Mouse (Mus musculus) heart, embryonic 16.5 days (tissue): Measurements from ENCODE around the gene Tmem86b. TPM values are rescaled to one million over a fixed set of nuclear protein-coding genes. Genes with fewer than 3 reads are reported as not detected.
"Not testable (repeated sequence)": the region's sequence is repeated elsewhere in the genome, so short reads cannot be mapped to it uniquely, and the experiment has no call there.

Source experiments
- ATAC-seq: fragments of 200-750 bp; cut with Nextera tagmentation; replicated peaks from 2 replicates; pipeline ENCODE4 v1.8.0; 2017; ENCODE audit warnings: moderate number of reproducible peaks; ENCODE audit not compliant: insufficient read depth, low FRiP score; ENCODE audit errors: extremely low read depth
- H3K27ac ChIP-seq: fragments of 300-500 bp; sonication (generic); 2 replicates; pipeline ENCODE4 v1.5.1; 2014; ENCODE audit warnings: mild to moderate bottlenecking, low read length, control low read depth, moderate library complexity
- H3K27me3 ChIP-seq: fragments of 300-500 bp; sonication (generic); 2 replicates; pipeline ENCODE4 v1.6.1; 2014; ENCODE audit warnings: low read length, mixed read lengths; ENCODE audit not compliant: control insufficient read depth, insufficient read depth
- H3K36me3 ChIP-seq: fragments of 300-500 bp; sonication (generic); 2 replicates; pipeline ENCODE4 v1.6.1; 2014; ENCODE audit not compliant: control insufficient read depth, insufficient read depth
- H3K4me1 ChIP-seq: fragments of 300-500 bp; sonication (generic); 2 replicates; pipeline ENCODE4 v1.6.1; 2014; ENCODE audit warnings: low read length, mixed read lengths; ENCODE audit not compliant: control insufficient read depth, insufficient read depth
- H3K4me2 ChIP-seq: fragments of 300-500 bp; sonication (generic); 2 replicates; pipeline ENCODE4 v1.6.1; 2014; ENCODE audit warnings: low read depth, mild to moderate bottlenecking, control low read depth, low read length
- H3K4me3 ChIP-seq: fragments of 300-500 bp; sonication (generic); 2 replicates; pipeline ENCODE4 v1.5.1; 2014; ENCODE audit warnings: mild to moderate bottlenecking, control low read depth, low read length
- H3K9ac ChIP-seq: fragments of 300-500 bp; sonication (generic); 2 replicates; pipeline ENCODE4 v1.6.1; 2014; ENCODE audit warnings: low read length, control low read depth
- H3K9me3 ChIP-seq: fragments of 300-500 bp; sonication (generic); replicated peaks from 2 replicates; pipeline ENCODE4 v1.6.1; 2016; ENCODE audit warnings: low read length; ENCODE audit not compliant: control insufficient read depth
- WGBS: fragments of 180-500 bp; shearing (Covaris S2); extraction: QIAGEN DNeasy Blood & Tissue Kit; methylation state at CpG from one replicate; pipeline ENCODE4 v1.1.7; 2014; 5-methylcytosine and 5-hydroxymethylcytosine counted together
- microRNA-seq: library from miRNA; unstranded; fragments of <30 nt; microRNA quantifications from one replicate; pipeline ENCODE4, GENCODE M21; 2017
- polyA plus RNA-seq: library from polyadenylated mRNA; unstranded; fragments of >200 nt; fragmentation: Nextera tagmentation; extraction: Ambion mirVana; gene quantifications from 2 replicates; pipeline ENCODE4 v1.2.1, GENCODE M21; 2015

Gene Tmem86b
- polyA plus RNA-seq, 1 experiment from 2014 or later = 1.5 TPM

DNA sequence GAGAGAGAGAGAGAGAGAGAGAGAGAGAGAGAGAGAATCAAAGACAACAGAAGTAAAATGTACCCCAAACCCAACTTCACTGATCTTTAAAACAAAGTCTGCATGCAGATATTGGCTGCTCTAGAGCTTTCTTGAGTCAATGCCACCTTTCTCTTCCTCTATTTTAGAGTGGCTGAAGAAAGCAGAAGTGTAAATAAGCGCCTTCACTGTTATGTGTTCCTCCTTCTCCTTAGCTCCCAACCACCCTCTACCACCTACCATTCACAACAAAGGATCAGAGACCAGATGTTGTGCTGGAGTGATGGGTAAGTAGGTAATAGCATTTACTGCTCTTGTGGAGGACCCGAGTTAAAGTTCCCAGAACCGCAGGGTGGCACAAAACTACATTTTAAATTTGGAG lies 49.7 kb downstream of the Tmem86b start:
- H3K4me1 ChIP-seq, H3K4me2 ChIP-seq, H3K36me3 ChIP-seq, ATAC-seq, H3K27me3 ChIP-seq, H3K27ac ChIP-seq, H3K4me3 ChIP-seq, H3K9ac ChIP-seq, H3K9me3 ChIP-seq: not testable (repeated sequence)
- 78% methylated on average over 3 of the region's 3 CpGs for WGBS

Small RNAs within 50 kb of the gene (microRNA-seq; reads per million reads assigned to microRNA genes)
- not detected for gene Gm23577

Other genes starting within 250 kb of the Tmem86b start
- gene Gp6, start 233.7 kb downstream of the Tmem86b start, polyA plus RNA-seq = 0.14 and 0.16 TPM in 2 replicates
- 31.9 and 32.2 TPM in 2 replicates for gene Rdh13, start 185.8 kb downstream of the Tmem86b start, polyA plus RNA-seq
- 3.6 and 5.6 TPM in 2 replicates for gene Eps8l1, start 170.7 kb downstream of the Tmem86b start, polyA plus RNA-seq
- gene Ppp1r12c, start 129.7 kb downstream of the Tmem86b start, polyA plus RNA-seq = 28.6 and 39.8 TPM in 2 replicates
- 170 and 190 TPM in 2 replicates for gene Tnnt1, start 115.0 kb downstream of the Tmem86b start, polyA plus RNA-seq
- gene Tnni3, start 107.2 kb downstream of the Tmem86b start, polyA plus RNA-seq = 3,783 and 3,984 TPM in 2 replicates
- gene Dnaaf3, start 99.0 kb downstream of the Tmem86b start, polyA plus RNA-seq = 1.1 and 1.3 TPM in 2 replicates
- gene Syt5, start 83.9 kb downstream of the Tmem86b start, polyA plus RNA-seq = 1.9 and 3.4 TPM in 2 replicates
- 0.17 TPM in 1 of 2 replicates, not detected in the other for gene Ptprh, start 27.4 kb downstream of the Tmem86b start, polyA plus RNA-seq
- 4.9 and 5.8 TPM in 2 replicates for gene Ppp6r1, start 27.6 kb upstream of the Tmem86b start, polyA plus RNA-seq
- gene Hspbp1, start 53.6 kb upstream of the Tmem86b start, polyA plus RNA-seq = 76.6 and 82.0 TPM in 2 replicates
- 0.49 and 1.1 TPM in 2 replicates for gene Brsk1, start 59.2 kb upstream of the Tmem86b start, polyA plus RNA-seq
- gene Tmem150b, start 93.8 kb upstream of the Tmem86b start, polyA plus RNA-seq = 0.06 and 0.33 TPM in 2 replicates
- 53.6 and 59.0 TPM in 2 replicates for gene Kmt5c, start 108.7 kb upstream of the Tmem86b start, polyA plus RNA-seq
- gene Cox6b2, start 121.7 kb upstream of the Tmem86b start, polyA plus RNA-seq = 24.1 and 32.0 TPM in 2 replicates
- gene Fam71e2, start 139.9 kb upstream of the Tmem86b start, polyA plus RNA-seq = not detected in 2 replicates
- gene Il11, start 151.4 kb upstream of the Tmem86b start, polyA plus RNA-seq = 0.11 and 0.20 TPM in 2 replicates
- gene Tmem190, start 151.5 kb upstream of the Tmem86b start, polyA plus RNA-seq = not detected in 2 replicates
- 5.8 and 6.7 TPM in 2 replicates for gene Tmem238, start 158.2 kb upstream of the Tmem86b start, polyA plus RNA-seq
- 191 and 205 TPM in 2 replicates for gene Rpl28, start 161.5 kb upstream of the Tmem86b start, polyA plus RNA-seq
- gene Ube2s, start 181.2 kb upstream of the Tmem86b start, polyA plus RNA-seq = 338 and 342 TPM in 2 replicates
- gene Shisa7, start 213.3 kb upstream of the Tmem86b start, polyA plus RNA-seq = 0.05 and 0.07 TPM in 2 replicates
- gene Isoc2b, start 238.8 kb upstream of the Tmem86b start, polyA plus RNA-seq = 5.6 and 6.3 TPM in 2 replicates
- 2.0 and 2.1 TPM in 2 replicates for gene Isoc2a, start 245.7 kb upstream of the Tmem86b start, polyA plus RNA-seq